Mouse (Mus musculus) heart, embryonic 14.5 days (tissue): ENCODE results near the gene Gck. TPM values are rescaled to one million over a fixed set of nuclear protein-coding genes. Genes with fewer than 3 reads are reported as not detected.

ENCODE experiments used
- ATAC-seq: fragments of 200-750 bp; cut with Nextera tagmentation; 2 replicates; pipeline ENCODE4 v1.8.0; 2017; ENCODE audit warnings: low read depth, moderate TSS enrichment; ENCODE audit not compliant: insufficient number of reproducible peaks, insufficient read depth, low FRiP score
- H3K27ac ChIP-seq, 2 experiments: fragments of 200-500 bp in 1 of 2; fragments of 300-500 bp in 1 of 2; sonication (generic) in 1 of 2; replicated peaks in 1 of 2; 2 replicates each; pipeline ENCODE4 v1.5.1; 2012 to 2014; ENCODE audit warnings: low read depth in 2 of 2, low read length in 2 of 2, control low read depth in 1 of 2, mild to moderate bottlenecking in 1 of 2, mixed read lengths in 1 of 2; ENCODE audit not compliant: control insufficient read depth in 1 of 2, insufficient read depth in 1 of 2
- H3K27me3 ChIP-seq: fragments of 300-500 bp; sonication (generic); 2 replicates; pipeline ENCODE4 v1.6.1; 2014; ENCODE audit warnings: mild to moderate bottlenecking, low read length, control low read depth; ENCODE audit not compliant: control insufficient read depth, insufficient read depth
- H3K36me3 ChIP-seq: fragments of 300-500 bp; sonication (generic); 2 replicates; pipeline ENCODE4 v1.6.1; 2014; ENCODE audit warnings: mild to moderate bottlenecking, control low read depth, low read length, mixed read lengths; ENCODE audit not compliant: control insufficient read depth, insufficient read depth
- H3K4me1 ChIP-seq, 2 experiments: fragments of 200-500 bp in 1 of 2; fragments of 300-500 bp in 1 of 2; sonication (generic) in 1 of 2; 2 replicates each; pipeline ENCODE4 v1.6.1; 2012 to 2014; ENCODE audit warnings: low read length in 2 of 2, control low read depth in 1 of 2, mixed read lengths in 1 of 2; ENCODE audit not compliant: control insufficient read depth in 2 of 2, insufficient read depth in 2 of 2
- H3K4me2 ChIP-seq: fragments of 300-500 bp; sonication (generic); 2 replicates; pipeline ENCODE4 v1.6.1; 2014; ENCODE audit warnings: mild to moderate bottlenecking, low read length
- H3K4me3 ChIP-seq, 2 experiments: fragments of 200-500 bp in 1 of 2; fragments of 300-500 bp in 1 of 2; sonication (generic) in 1 of 2; 2 replicates each; pipeline ENCODE4 v1.5.1; 2012 to 2014; ENCODE audit warnings: low read length in 2 of 2, mild to moderate bottlenecking in 2 of 2, control low read depth in 1 of 2, low read depth in 1 of 2, moderate library complexity in 1 of 2; ENCODE audit not compliant: control insufficient read depth in 1 of 2, insufficient read depth in 1 of 2
- H3K9ac ChIP-seq: fragments of 300-500 bp; sonication (generic); 2 replicates; pipeline ENCODE4 v1.6.1; 2014; ENCODE audit warnings: mild to moderate bottlenecking, low read length
- H3K9me3 ChIP-seq: fragments of 300-500 bp; sonication (generic); 2 replicates; pipeline ENCODE4 v1.6.1; 2016; ENCODE audit warnings: low read length, control low read depth; ENCODE audit not compliant: control insufficient read depth
- WGBS: fragments of 180-500 bp; shearing (Covaris S2); extraction: QIAGEN DNeasy Blood & Tissue Kit; methylation state at CpG from one replicate; pipeline ENCODE4 v1.1.7; 2014; 5-methylcytosine and 5-hydroxymethylcytosine counted together
- polyA plus RNA-seq: library from polyadenylated mRNA; unstranded; fragments of >200 nt; fragmentation: Nextera tagmentation; extraction: Ambion mirVana; gene quantifications from 2 replicates; pipeline ENCODE4 v1.2.1, GENCODE M21; 2014

Gene Gck
- polyA plus RNA-seq, 1 experiment from 2014 or later = 0.65 TPM

GRCm38 (mm10) chr11:5855902-5856301 lies 94.0 kb downstream of the Gck start:
- no peak overlapping the region for H3K4me2 ChIP-seq
- H3K9me3 ChIP-seq = peaks cover 3% of the 10 kb centered on the region; the same call in 1 of the 2 replicates
- H3K4me3 ChIP-seq = no peak overlapping the region
- H3K4me1 ChIP-seq = peaks cover 24 to 32% of the 10 kb centered on the region in 2 experiments
- H3K27me3 ChIP-seq = 0 out of 2 replicates have a peak, but pooled peaks cover under 1% of the 10 kb centered on the region
- peak; percentile 36 for ATAC-seq
- no peaks in the 10 kb centered on the region for H3K36me3 ChIP-seq
- 18% methylated on average over 7 of the region's 7 CpGs for WGBS
- H3K9ac ChIP-seq = no peak overlapping the region
- H3K27ac ChIP-seq = peak overlapping the region; percentile 6 to 20; a peak in 2 of 4 replicates

GRCm38 (mm10) chr11:5855481-5855880 lies 94.4 kb downstream of the Gck start:
- Histone ChIP-seq H3K36me3 (no peaks in the 10 kb centered on the region), H3K27ac (peak overlapping the region in 1 of 2 experiments; percentile 12; a peak in 1 of 4 replicates), H3K9ac (no peak overlapping the region), H3K4me1 (peaks cover 22 to 33% of the 10 kb centered on the region in 2 experiments), H3K27me3 (no peaks in the 10 kb centered on the region), H3K4me2 (no peak overlapping the region), H3K4me3 (no peak overlapping the region), H3K9me3 (peaks cover 3% of the 10 kb centered on the region; the same call in 1 of the 2 replicates)
- ATAC-seq = no peak

DNA sequence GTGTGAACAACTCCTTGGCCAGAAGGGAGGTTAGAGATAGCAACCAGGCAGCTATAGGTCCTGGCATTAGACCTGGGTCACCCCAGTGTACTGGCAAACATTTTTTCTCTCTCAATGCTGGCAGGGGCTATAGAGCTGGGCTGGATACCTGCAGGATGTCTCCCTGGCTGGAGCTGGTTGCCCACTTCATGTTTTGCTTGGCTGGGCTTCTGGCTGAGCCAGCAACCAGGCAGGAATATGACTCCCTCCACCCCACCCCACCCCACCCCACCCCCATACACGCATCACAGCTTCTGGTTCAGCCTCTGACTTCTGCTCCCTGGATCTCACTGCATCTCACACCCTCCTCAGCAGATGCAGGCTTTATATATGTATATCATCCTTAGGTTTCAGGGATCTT lies 97.6 kb downstream of the Gck start:
- Histone ChIP-seq H3K9me3 (0 out of 2 replicates have a peak, but pooled peaks cover under 1% of the 10 kb centered on the region), H3K4me3 (no peak overlapping the region), H3K27me3 (no peaks in the 10 kb centered on the region), H3K4me1 (peaks cover 33 to 44% of the 10 kb centered on the region in 2 experiments), H3K36me3 (no peaks in the 10 kb centered on the region), H3K4me2 (no peak overlapping the region), H3K27ac (no peak overlapping the region), H3K9ac (no peak overlapping the region)
- 33% methylated on average over 1 of the region's 1 CpGs for WGBS
- no peak for ATAC-seq

GRCm38 (mm10) chr11:5851021-5851736 lies 98.7 kb downstream of the Gck start:
- Histone ChIP-seq H3K27ac (peak overlapping the region; percentile 14 to 51; a peak in 3 of 4 replicates), H3K4me3 (no peak overlapping the region), H3K4me2 (no peak overlapping the region), H3K27me3 (no peaks in the 10 kb centered on the region), H3K9me3 (peaks cover 6% of the 10 kb centered on the region; the same call in 1 of the 2 replicates), H3K36me3 (no peaks in the 10 kb centered on the region), H3K9ac (no peak overlapping the region), H3K4me1 (peaks cover 36 to 39% of the 10 kb centered on the region in 2 experiments)
- no peak for ATAC-seq
- WGBS = 37% methylated on average over 4 of the region's 4 CpGs

Other genes with a start within 250 kb of the Gck start
- gene Mrps24, start 234.4 kb downstream of the Gck start, polyA plus RNA-seq = 219 and 235 TPM in 2 replicates
- 19.9 and 22.1 TPM in 2 replicates for gene Urgcp, start 187.7 kb downstream of the Gck start, polyA plus RNA-seq
- 65.6 and 71.2 TPM in 2 replicates for gene Dbnl, start 161.6 kb downstream of the Gck start, polyA plus RNA-seq
- gene Pgam2, start 146.3 kb downstream of the Gck start, polyA plus RNA-seq = 1,077 and 1,126 TPM in 2 replicates
- 5.6 and 7.0 TPM in 2 replicates for gene Polm, start 112.1 kb downstream of the Gck start, polyA plus RNA-seq
- gene Aebp1, start 88.1 kb downstream of the Gck start, polyA plus RNA-seq = 25.0 and 32.8 TPM in 2 replicates
- 77.0 and 86.2 TPM in 2 replicates for gene Pold2, start 71.8 kb downstream of the Gck start, polyA plus RNA-seq
- 5,314 and 7,420 TPM in 2 replicates for gene Myl7, start 51.3 kb downstream of the Gck start, polyA plus RNA-seq
- gene Ykt6, start 5.6 kb upstream of the Gck start, polyA plus RNA-seq = 17.8 and 19.1 TPM in 2 replicates
- 2.4 and 2.5 TPM in 2 replicates for gene Camk2b, start 116.3 kb upstream of the Gck start, polyA plus RNA-seq
- gene A730071L15Rik, start 249.9 kb upstream of the Gck start, polyA plus RNA-seq = 0.42 and 0.80 TPM in 2 replicates